Mouse (Mus musculus) C2C12 (cell line): ENCODE data around the gene Kdm6b.

Source experiments
- CTCF ChIP-seq: IDR thresholded peaks from one replicate; pipeline ENCODE4 v1.5.1; 2011; ENCODE audit not compliant: control insufficient read depth, insufficient read depth, insufficient read length
- FOSL1 ChIP-seq: IDR thresholded peaks from one replicate; pipeline ENCODE4 v1.8.0; 2011; ENCODE audit warnings: mild to moderate bottlenecking, low read length; ENCODE audit not compliant: poor library complexity, insufficient read depth, severe bottlenecking
- MAX ChIP-seq: IDR thresholded peaks from one replicate; pipeline ENCODE4 v1.6.1; 2011; ENCODE audit warnings: mild to moderate bottlenecking, control low read depth
- MYOD1 ChIP-seq: IDR thresholded peaks from one replicate; pipeline ENCODE4 v1.6.1; 2011; ENCODE audit warnings: low read depth; ENCODE audit not compliant: control insufficient read depth, insufficient read length
- MYOG ChIP-seq: IDR thresholded peaks from one replicate; pipeline ENCODE4 v1.6.1; 2011; ENCODE audit not compliant: control insufficient read depth, insufficient read length; ENCODE audit errors: extremely low read depth
- USF1 ChIP-seq: IDR thresholded peaks from one replicate; pipeline ENCODE4 v1.6.1; 2011; ENCODE audit warnings: low read depth, mild to moderate bottlenecking, control low read depth, moderate library complexity

DNA sequence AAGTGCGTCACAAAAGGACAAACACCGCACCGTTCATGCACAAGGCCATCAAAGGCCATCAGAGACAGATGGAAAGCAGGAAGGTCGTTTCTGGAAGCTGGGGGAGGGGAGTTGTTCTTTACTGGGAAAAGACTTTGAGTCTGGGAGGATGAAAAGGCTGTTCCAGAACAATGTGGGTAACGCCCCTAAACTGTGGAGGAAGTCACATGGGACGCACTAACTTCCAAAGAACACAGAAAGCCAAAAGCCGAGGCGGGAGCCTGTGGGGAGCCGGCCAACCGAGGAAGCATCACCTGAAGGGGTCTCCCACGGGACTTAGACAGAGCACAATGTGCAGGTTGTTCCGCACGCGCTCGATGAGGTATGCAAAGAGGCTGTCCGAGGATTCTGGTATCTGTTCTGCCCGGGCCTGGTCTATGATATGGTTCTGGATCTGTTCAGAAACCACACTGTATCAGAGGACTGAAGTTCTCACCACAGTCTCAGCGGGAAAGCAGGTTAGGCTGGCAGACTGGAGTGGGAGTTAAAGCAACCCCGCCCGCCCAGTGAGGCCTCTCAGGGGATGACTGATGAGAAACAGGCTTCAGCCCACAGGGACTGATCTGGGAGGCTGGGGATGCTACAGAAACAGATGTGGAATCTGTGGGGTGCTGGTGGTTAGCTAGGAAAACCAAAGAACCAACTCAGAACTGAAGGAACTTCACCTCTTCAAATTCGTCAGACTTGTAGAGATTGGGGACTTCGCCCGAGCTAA lies 38.8 kb upstream of the Kdm6b start:
- TF ChIP-seq FOSL1 (no peak), CTCF (no peak), MYOG (no peak), MAX (no peak), USF1 (no peak), MYOD1 (no peak)
